Mouse (Mus musculus) v-Abl transformed pro-B cells (cell line): Measurements from ENCODE around the gene Taf3.

Experiments
- in situ Hi-C, 2 experiments: fragments of 400-800 bp; cut with MboI; formaldehyde crosslinking; loops; one replicate each; pipeline ENCODE4 v1.15.1; 2025; ENCODE audit not compliant: unreplicated experiment in 2 of 2

The Taf3 gene

GRCm38 (mm10) chr2:10014951-10015635 is 33.3 kb downstream of the Taf3 start:
- in situ Hi-C loops, result loop anchor here (5.0 kb wide), 2 partner anchors 1263 to 1343 kb away; no protein-coding TSS in a partner anchor

- in situ Hi-C loops, result loop anchor here (5.0 kb wide), 2 partner anchors 1258 to 1338 kb away; no protein-coding TSS in a partner anchor
These were observed 38.0 kb downstream of the Taf3 start for GRCm38 (mm10) chr2:10010263-10010909.

GRCm38 (mm10) chr2:10009671-10010254 is 38.6 kb downstream of the Taf3 start:
- in situ Hi-C loops, result loop anchor here (5.0 kb wide), 2 partner anchors 1257 to 1337 kb away; no protein-coding TSS in a partner anchor

- in situ Hi-C loops, result loop anchor here in 1 of 2 experiments (5.0 kb wide), 1 partner anchor 1256 kb away; no protein-coding TSS in a partner anchor
These were observed 39.8 kb downstream of the Taf3 start for GRCm38 (mm10) chr2:10008593-10008992.

GRCm38 (mm10) chr2:10004960-10005621 is 43.3 kb downstream of the Taf3 start:
- in situ Hi-C loops, result loop anchor here (5.0 kb wide), 2 partner anchors 118 to 1253 kb away; partner anchors contain the start of gene 9230102O04Rik (in 1 of the 2)

- in situ Hi-C loops, result loop anchor here in 1 of 2 experiments (5.0 kb wide), 1 partner anchor 116 kb away; the partner anchor contains the start of gene 9230102O04Rik
These were observed 45.0 kb downstream of the Taf3 start for GRCm38 (mm10) chr2:10003358-10003757.

- in situ Hi-C loops, result loop anchor here in 1 of 2 experiments (5.0 kb wide), 1 partner anchor 114 kb away; the partner anchor contains the start of gene 9230102O04Rik
These were observed 46.8 kb downstream of the Taf3 start for GRCm38 (mm10) chr2:10001591-10001990.

GRCm38 (mm10) chr2:9997535-9997934 is 50.9 kb downstream of the Taf3 start:
- in situ Hi-C loops, result no loop called here

GRCm38 (mm10) chr2:9996111-9996510 is 52.3 kb downstream of the Taf3 start:
- in situ Hi-C loops, result no loop called here

- in situ Hi-C loops, result no loop called here
These were observed 57.6 kb downstream of the Taf3 start for GRCm38 (mm10) chr2:9990690-9991229.

- in situ Hi-C loops, result no loop called here
These were observed 58.5 kb downstream of the Taf3 start for GRCm38 (mm10) chr2:9989649-9990547.

- in situ Hi-C loops, result no loop called here
These were observed 60.1 kb downstream of the Taf3 start for GRCm38 (mm10) chr2:9988290-9988689.

- in situ Hi-C loops, result no loop called here
These were observed 62.4 kb downstream of the Taf3 start for GRCm38 (mm10) chr2:9985979-9986447.

- in situ Hi-C loops, result no loop called here
These were observed 66.0 kb downstream of the Taf3 start for GRCm38 (mm10) chr2:9982446-9982845.

- in situ Hi-C loops, result no loop called here
These were observed 76.5 kb downstream of the Taf3 start for GRCm38 (mm10) chr2:9971927-9972326.

GRCm38 (mm10) chr2:9970579-9970978 is 77.8 kb downstream of the Taf3 start:
- in situ Hi-C loops, result no loop called here

- in situ Hi-C loops, result no loop called here
These were observed 78.2 kb downstream of the Taf3 start for GRCm38 (mm10) chr2:9970178-9970577.

GRCm38 (mm10) chr2:9969734-9970133 is 78.7 kb downstream of the Taf3 start:
- in situ Hi-C loops, result no loop called here

- in situ Hi-C loops, result no loop called here
These were observed 81.8 kb downstream of the Taf3 start for GRCm38 (mm10) chr2:9966634-9967033.
